Mouse (Mus musculus) embryo, embryonic 10 days (tissue): Measurements from ENCODE around the gene Nxpe5.

Experiments used
- DNase-seq: peaks from one replicate; pipeline ENCODE4 v3.0.0-alpha.2; 2015; ENCODE audit warnings: low spot score

The Nxpe5 gene

GRCm38 (mm10) chr5:138253061-138253460 is 27.4 kb downstream of the Nxpe5 start:
- DNase-seq = no peak

- DNase-seq = peak; percentile 95
These were observed 29.8 kb downstream of the Nxpe5 start, which contains the start of gene Lamtor4 for GRCm38 (mm10) chr5:138255353-138256093. Gene Lamtor4, plus strand, starts transcription at chr5:138255482.

GRCm38 (mm10) chr5:138256094-138256467 is 30.4 kb downstream of the Nxpe5 start:
- no peak for DNase-seq

- DNase-seq = no peak
These were observed 31.4 kb downstream of the Nxpe5 start for GRCm38 (mm10) chr5:138256966-138257584.

- no peak for DNase-seq
These were observed 31.9 kb downstream of the Nxpe5 start for GRCm38 (mm10) chr5:138257585-138257978.

GRCm38 (mm10) chr5:138258078-138258477 is 32.4 kb downstream of the Nxpe5 start:
- no peak for DNase-seq

DNA sequence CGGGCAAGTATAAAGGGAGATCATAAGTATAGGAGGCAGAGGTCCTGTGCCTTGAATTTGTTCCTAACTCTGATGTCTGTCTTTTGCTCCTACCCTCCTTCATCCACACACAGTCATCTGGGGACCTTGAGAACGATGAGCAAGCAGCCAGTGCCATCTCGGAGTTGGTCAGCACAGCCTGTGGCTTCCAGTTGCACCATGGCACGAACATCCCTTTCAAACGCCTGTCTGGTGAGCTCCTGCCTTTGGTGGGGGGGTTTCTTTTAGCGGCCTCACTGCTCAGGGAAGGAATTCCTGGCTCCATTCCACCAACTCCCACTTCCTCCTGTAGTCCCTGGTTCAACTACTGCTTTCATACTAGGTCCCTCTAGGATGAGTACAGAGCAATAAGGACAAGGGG is 32.8 kb downstream of the Nxpe5 start:
- no peak for DNase-seq

DNA sequence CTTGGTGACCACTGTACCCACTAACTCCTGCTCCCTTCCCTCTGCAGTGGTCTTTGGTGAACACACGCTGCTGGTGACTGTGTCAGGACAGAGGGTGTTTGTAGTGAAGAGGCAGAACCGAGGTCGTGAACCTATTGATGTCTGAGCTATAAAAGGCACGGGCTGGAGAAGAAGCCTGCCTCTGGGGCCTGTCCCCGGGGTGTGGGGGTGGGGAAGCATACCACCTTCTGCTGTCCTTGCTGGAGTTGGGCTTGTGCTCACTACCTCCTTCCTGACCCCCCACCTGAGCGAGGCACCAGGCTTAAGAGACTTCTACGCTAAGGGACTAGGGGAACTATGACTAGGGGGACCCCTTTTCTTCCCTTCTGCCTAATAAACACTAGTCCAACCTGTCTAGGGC is 33.3 kb downstream of the Nxpe5 start:
- no peak for DNase-seq

DNA sequence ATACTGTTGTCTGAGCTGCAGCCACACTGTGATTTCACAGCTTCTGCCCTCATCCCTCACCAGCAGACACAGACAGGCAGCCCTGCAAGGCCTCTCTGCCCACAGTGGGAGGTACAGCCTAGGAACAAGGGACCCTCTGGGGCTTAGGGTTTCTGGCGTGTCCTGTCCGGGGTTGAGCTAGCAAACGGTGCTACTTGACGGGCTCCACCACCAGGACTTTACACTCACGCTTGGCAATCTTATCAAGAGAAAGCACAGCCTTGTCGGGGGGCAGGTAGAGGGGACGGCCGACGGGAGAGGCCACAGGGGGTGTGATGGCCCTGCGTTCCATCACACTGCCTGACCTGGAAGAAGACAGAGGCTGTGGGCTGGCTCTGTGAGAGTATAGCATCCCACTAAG is 34.4 kb downstream of the Nxpe5 start:
- DNase-seq = no peak

- DNase-seq = no peak
These were observed 35.1 kb downstream of the Nxpe5 start for GRCm38 (mm10) chr5:138260834-138261233.

DNA sequence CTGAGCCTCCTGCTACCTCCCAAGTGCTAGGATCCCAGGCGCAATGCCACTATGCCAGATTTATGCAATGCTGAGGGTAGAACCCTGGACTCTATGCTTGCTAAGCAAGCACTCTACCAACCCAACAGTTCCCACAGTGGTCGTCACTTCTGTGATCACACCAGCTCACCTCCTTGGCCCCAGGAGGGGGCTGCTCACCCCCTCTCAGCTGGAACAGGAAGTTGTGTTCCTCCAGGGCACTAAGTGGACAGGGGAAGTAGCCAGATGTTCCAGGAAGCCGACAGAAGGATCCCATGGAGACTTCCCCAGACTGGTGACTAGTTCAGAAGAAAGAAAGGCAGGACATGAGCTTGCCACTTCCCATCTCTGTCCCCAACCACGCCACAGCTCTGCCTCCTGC is 36.3 kb downstream of the Nxpe5 start:
- DNase-seq = no peak

DNA sequence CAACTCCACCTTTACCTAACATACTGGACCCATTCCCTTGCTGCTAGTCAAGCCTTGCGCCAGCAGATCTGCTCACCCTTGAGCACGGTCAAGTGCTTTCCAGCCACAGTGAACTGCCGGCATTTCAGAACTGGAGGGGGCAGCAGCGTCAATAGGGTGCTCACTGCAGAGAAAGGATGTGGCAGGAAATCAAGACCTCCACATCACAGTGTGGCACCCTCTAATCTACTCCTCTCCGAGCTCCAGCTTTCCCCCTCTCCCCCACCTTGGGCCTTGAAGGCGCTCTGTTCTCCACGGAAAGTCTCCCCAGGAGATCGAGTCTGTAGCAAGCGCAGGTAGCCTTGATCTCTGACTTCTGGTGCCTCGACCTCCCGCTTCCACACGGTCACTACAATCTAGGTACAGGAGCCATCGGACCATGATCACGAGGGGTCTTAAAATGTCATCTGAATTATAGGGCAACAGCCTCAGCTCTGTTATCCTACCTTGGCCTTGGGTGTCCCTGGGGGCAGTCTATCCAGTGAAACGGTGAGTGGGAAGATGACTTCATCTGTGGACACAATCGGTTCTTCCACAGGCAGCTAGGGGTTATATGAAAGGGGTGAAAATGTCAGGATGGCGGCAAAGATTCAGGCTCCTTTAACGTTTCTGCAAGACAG is 37.0 kb downstream of the Nxpe5 start:
- no peak for DNase-seq

GRCm38 (mm10) chr5:138263260-138264206 is 37.8 kb downstream of the Nxpe5 start, which contains the start of gene BC037034:
Gene BC037034, minus strand, starts transcription at chr5:138264033.
- DNase-seq = peak; percentile 97

DNA sequence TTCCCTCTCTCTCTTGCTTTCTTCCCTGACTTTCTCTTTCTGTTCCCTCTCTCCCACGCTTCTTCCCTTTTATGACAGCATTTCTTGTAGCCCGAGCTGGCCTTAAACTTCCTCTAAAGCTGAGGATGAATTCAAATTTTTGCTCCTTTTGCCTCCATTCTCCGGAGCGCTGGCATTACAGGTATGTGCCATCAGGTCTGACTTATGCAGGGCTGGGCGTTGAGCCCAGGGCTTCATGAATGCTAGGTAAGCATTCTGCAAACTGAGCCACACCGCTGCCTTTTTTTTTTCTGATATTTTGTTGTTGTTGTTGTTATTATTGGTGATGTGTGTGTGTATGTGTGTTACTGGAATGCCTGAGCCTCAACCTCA is 38.5 kb downstream of the Nxpe5 start:
- DNase-seq = no peak

DNA sequence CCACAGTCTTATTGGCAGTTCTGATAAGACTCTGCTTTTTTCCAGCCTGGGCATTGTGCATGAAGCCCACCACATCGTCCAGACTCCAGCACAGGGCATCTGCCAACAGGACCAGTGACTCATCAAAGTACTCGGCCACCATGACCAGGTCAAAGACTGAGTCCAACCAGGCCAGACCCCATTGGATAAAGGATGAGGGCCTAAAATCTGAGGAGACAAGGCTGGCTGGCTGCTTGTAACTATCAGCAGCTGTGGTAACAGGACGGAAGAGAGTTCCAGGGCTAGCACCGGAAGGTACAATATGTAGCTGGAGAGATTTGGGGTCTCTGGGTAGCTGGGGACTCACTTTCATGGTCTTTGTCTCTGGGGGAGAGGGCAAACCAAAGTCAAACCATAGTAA is 40.0 kb downstream of the Nxpe5 start:
- DNase-seq = no peak

- DNase-seq = no peak
These were observed 41.4 kb downstream of the Nxpe5 start for GRCm38 (mm10) chr5:138267114-138267513.

DNA sequence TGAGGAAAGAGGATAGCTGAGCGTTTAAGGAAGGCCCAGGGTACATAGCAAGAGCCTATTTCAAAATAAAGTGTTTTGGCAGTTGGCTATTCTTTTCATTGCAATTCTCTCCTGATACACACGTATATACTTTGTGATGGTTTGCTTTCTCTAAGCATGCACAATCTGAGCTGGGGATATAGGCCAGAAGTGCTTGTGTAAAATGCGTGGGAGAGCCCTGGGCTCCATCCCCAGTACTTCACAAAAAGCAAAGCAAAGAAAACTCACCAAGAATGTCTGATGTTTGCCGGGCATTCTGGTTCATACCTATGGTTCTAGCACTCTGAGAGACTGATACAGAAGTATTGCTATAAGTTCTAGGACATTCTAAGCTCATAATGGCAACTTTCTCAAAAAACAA is 43.3 kb downstream of the Nxpe5 start:
- DNase-seq = no peak

- DNase-seq = no peak
These were observed 45.5 kb downstream of the Nxpe5 start for GRCm38 (mm10) chr5:138271232-138271631.

DNA sequence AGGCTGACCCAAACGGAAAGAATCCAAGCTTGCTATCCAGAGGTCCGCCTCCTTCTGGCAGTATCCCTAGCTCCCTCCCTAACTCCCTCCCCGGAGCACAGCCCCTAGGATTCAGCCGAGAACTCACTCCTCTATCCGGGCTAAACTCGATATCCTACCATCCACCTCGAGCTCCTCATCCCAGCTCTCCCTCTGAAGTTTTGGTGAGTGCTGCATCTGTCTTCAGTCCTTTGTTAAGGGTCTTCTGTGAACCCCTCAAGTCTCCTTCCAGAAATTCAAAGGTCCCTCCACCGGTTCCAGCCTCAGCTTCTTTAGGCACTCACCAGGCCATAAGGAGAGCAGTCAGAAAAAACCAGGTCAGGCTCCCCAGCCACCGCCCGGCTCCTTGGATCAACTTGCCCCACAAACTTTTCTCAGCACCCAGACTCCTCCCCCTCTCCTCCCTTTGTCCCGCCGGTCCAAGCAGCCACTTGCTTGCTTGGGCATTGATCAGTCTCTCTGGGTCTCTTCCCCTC is 46.8 kb downstream of the Nxpe5 start, which contains the start of gene Gal3st4:
Gal3st4 (minus strand) TSS at position 432 of the 515 bp plus-strand sequence.
- peak; percentile 78 for DNase-seq

GRCm38 (mm10) chr5:138274186-138274585 is 48.5 kb downstream of the Nxpe5 start:
- no peak for DNase-seq

- DNase-seq = peak; percentile 78
These were observed 49.7 kb downstream of the Nxpe5 start for GRCm38 (mm10) chr5:138275216-138276050.
